Mouse (Mus musculus) kidney, adult 8-10 months (tissue): ENCODE results near the gene Ddx56.
"Not testable (repeated sequence)": the region's sequence is repeated elsewhere in the genome, so short reads cannot be mapped to it uniquely, and the experiment has no call there.

Experiments used
- DNase-seq, 2 experiments: peaks; one replicate each; pipeline ENCODE4 v3.0.0; 2022

Gene Ddx56

GRCm38 (mm10) chr11:6261434-6262082 lies 6.0 kb downstream of the Ddx56 start:
- DNase-seq = peak; percentile 39 to 76

GRCm38 (mm10) chr11:6259413-6259812 lies 8.2 kb downstream of the Ddx56 start:
- DNase-seq = no peak

DNA sequence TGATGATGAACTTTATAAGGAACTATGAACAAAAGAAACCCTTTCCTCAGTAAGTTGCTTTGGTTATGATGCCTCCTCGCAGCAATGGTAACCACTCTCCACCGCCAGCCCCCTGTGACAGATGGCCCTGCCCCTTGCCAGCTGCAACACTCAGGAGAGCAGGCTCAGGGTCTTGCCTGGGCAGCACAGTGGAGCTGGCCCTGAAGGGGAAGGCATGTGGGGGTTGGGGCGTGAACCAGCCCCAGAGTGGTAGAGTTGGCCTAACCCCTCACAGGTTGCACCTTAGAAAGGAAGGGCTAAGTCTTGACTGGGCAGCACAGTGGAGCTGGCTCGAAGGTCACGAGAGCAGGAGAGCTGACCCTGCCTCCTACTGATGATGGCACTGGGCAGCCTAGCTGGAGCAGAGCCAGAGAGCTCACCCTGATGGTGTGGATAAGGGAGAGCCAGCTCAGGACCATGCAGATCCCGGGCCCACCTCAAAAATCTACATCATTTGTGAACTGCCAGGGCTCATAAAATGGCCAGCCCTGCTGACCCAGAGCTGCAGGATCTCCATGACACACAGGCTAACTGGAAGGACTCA lies 11.0 kb downstream of the Ddx56 start:
- DNase-seq = peak in 1 of 2 experiments; percentile 41

GRCm38 (mm10) chr11:6254602-6255001 lies 13.0 kb downstream of the Ddx56 start:
- not testable (repeated sequence) for DNase-seq

DNA sequence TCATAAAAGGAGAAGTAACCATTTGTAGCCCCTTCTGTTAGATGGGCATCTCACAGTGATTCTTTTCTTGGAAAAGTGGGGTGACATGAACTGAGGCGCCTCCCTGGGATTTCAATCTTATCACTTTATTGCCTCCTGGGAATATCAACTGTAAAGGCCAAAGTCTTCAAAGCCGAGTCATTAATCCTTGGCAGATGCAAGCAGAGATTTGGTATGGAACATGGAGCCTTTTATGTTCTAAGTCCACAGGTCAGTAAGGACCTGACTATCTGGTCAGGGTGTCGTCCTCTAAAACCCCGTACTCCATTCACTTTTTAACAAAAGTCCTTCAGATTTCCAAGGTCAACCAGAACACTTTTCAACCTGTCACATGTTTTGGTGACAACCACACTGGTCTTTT lies 14.7 kb downstream of the Ddx56 start:
- DNase-seq = no peak

- no peak for DNase-seq
Measured at GRCm38 (mm10) chr11:6252248-6252647, 15.3 kb downstream of the Ddx56 start.

DNA sequence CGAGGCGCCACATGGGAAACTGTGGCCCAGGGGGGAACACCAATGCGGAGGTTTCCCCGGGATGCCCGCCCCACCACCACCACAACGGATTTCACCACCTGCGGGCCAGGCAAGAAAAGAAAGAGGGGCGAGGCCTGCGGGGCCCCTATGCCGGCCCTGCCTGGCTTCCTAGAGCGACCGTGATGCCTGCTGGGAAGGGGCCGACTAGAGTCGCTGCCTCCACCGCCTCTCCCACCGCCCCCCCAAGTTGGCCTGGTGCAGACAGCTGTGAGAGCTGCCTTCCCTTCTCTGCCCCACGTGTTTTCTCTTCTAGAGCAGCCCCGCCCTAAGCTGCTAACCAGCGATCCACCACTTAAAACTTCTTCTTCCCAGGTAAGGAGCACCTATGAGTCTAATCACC lies 22.9 kb downstream of the Ddx56 start:
- DNase-seq = no peak

GRCm38 (mm10) chr11:6233025-6233424 lies 34.5 kb downstream of the Ddx56 start:
- DNase-seq = no peak

DNA sequence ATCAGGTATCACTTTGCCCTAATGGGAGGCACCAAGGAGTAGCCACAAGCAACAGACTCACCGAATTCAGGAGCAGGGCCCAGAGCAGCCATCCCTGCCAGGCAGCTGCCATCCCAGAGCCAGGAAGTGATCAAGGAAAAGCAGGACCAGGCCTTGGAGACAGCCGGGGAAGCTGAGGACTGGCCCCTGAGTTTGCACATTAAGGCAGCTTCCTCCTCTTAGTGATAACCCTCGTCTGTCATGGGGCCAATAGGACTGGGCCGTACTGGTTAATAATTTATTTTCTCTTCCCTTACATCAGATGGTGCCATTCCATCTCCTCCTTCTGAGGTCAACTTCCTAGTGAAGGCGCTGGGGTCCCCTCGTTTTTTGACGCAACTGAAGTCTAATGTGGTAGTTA lies 37.6 kb downstream of the Ddx56 start, which contains the start of gene Npc1l1:
Gene Npc1l1, minus strand, starts transcription at position 132 of the 400 bp plus-strand sequence.
- no peak for DNase-seq

GRCm38 (mm10) chr11:6224541-6225229 lies 42.9 kb downstream of the Ddx56 start:
- peak; percentile 7 for DNase-seq

GRCm38 (mm10) chr11:6222187-6222586 lies 45.4 kb downstream of the Ddx56 start:
- no peak for DNase-seq

DNA sequence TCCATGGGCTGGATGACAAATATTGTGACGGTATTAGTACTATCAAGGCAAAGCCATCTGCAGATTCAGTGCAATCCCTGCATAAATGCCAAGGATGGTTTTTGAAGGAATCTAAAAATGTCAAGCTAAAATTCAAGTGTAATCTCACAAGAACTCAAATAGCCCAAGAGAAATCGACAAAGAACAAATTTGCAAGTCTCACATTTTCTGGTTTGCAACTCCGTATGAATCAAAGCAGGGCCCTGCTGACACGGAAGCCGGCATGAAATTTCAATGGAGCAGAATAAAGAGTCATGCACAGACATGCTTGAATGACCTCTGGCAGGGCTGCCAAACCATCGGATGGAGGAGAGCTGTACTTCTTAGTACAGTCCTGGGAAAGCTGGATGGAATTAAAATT lies 47.6 kb downstream of the Ddx56 start:
- no peak for DNase-seq

DNA sequence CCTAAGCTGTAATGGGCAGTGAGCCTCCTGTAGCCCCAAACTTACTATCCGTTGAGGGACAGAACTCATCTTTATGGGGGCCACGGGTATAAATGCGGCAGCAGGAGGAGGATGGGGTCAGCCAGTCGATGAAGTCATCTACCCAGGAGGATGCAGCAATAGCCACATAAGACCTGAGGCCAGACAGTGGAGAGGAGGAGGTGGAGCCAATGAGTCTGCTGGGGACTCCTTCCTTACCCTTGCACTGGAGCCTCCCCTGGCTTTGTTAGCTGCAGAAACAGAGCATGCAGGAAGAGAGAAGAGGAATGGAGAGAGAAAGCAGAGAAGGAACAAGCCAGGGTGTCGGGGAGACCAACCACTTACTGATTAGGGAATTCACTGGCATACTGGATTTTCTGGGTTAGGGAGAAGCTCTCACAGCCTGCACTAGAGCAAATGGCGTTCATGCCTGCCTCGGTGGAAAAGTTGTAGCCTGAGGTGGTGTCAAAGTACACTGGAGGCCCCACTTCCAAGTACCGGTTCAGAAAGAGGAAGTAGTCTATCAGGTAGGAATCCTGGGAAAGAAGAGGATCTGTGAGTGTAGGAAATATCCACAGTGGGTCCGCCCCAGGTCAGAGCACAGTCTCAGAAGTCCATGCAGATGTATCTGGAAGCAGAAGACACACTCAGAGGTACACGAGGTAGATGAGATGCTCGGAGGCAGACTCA lies 49.2 kb downstream of the Ddx56 start:
- DNase-seq = no peak

DNA sequence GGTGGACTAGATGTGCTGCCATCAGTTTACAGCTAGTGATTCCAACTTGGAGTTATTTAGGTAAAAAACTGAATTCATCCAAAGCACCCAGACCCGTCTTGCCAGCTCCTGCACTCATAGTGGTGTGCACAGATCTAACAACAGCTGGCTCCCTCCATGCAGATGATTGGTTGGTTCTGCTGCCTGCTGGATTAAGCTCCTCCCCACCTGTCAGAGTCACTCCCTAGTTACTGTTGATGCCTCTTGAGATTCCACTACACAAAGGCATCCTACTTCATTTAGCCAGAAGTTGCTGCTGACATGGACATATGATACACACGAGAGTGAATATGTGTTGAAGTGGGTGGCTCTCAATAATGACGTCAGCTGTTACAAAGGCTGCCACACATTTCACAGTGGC lies 50.7 kb downstream of the Ddx56 start:
- DNase-seq = no peak
